Mouse (Mus musculus) retina, postnatal 1 day (tissue): ENCODE results near the gene Cyp46a1.
A peak's percentile ranks its signal among the peaks of the same experiment; 100 is the strongest.

Source experiments
- DNase-seq: peaks from one replicate; pipeline ENCODE4 v3.0.0-alpha.2; 2012

The Cyp46a1 gene

GRCm38 (mm10) chr12:108410416-108411208 lies 76.4 kb downstream of the Cyp46a1 start:
- DNase-seq, result peak; percentile 81
